Mouse (Mus musculus) embryonic facial prominence, embryonic 12.5 days (tissue): ENCODE results near the gene Rtn1. TPM values are rescaled to one million over a fixed set of nuclear protein-coding genes. Genes with fewer than 3 reads are reported as not detected.

ENCODE experiments used
- ATAC-seq: fragments of 200-750 bp; cut with Nextera tagmentation; 2 replicates; pipeline ENCODE4 v1.8.0; 2017; ENCODE audit not compliant: insufficient number of reproducible peaks, insufficient read depth, low FRiP score, low TSS enrichment
- H3K27ac ChIP-seq: fragments of 300-500 bp; sonication (generic); 2 replicates; pipeline ENCODE4 v1.5.1; 2016; ENCODE audit warnings: mild to moderate bottlenecking
- H3K27me3 ChIP-seq: fragments of 300-500 bp; sonication (generic); 2 replicates; pipeline ENCODE4 v1.6.1; 2016; ENCODE audit warnings: mild to moderate bottlenecking, moderate library complexity
- H3K36me3 ChIP-seq: fragments of 300-500 bp; sonication (generic); 2 replicates; pipeline ENCODE4 v1.6.1; 2016; ENCODE audit warnings: mild to moderate bottlenecking
- H3K4me1 ChIP-seq: fragments of 300-500 bp; sonication (generic); 2 replicates; pipeline ENCODE4 v1.6.1; 2016
- H3K4me2 ChIP-seq: fragments of 300-500 bp; sonication (generic); replicated peaks from 2 replicates; pipeline ENCODE4 v1.6.1; 2016; ENCODE audit warnings: mild to moderate bottlenecking, moderate library complexity
- H3K4me3 ChIP-seq: fragments of 300-500 bp; sonication (generic); 2 replicates; pipeline ENCODE4 v1.5.1; 2016; ENCODE audit warnings: mild to moderate bottlenecking
- H3K9ac ChIP-seq: fragments of 300-500 bp; sonication (generic); 2 replicates; pipeline ENCODE4 v1.6.1; 2016; ENCODE audit warnings: mild to moderate bottlenecking, moderate library complexity
- H3K9me3 ChIP-seq: fragments of 300-500 bp; sonication (generic); 2 replicates; pipeline ENCODE4 v1.6.1; 2016; ENCODE audit warnings: mild to moderate bottlenecking, moderate library complexity
- WGBS: fragments of 180-500 bp; shearing (Covaris S2); methylation state at CpG from one replicate; pipeline ENCODE4 v1.1.7; 2016; 5-methylcytosine and 5-hydroxymethylcytosine counted together
- polyA plus RNA-seq: library from polyadenylated mRNA; unstranded; fragments of >200 nt; fragmentation: Nextera tagmentation; extraction: Ambion mirVana; gene quantifications from 2 replicates; pipeline ENCODE4 v1.2.1, GENCODE M21; 2016

Rtn1 gene
- polyA plus RNA-seq, 1 experiment from 2014 or later: 89.3 TPM

DNA sequence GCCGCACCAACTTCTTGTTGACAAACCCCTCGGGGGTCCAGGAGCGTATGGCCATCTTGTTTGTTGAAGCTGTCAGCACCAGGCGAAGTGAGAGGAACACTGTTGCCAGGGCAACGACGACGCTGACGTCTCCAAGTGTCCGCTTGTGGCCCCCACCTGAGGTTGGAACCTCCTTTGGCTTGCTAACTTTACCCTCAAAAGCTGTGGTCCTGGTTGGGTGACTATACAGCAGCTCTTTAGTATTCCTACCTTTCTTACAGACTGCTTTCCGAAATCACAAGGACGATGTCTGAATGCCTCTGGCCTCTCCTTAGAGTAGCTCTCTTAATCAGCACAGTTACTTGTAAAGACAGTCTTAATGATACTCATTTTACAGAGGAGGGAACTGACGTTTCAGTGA is 223.9 kb downstream of the Rtn1 start, which contains the start of gene Ccdc175:
Ccdc175 (minus strand) TSS at position 101 of the 400 bp plus-strand sequence.
- Histone ChIP-seq H3K9ac (no peak within 1 kb of the TSS), H3K36me3 (no peaks in the 10 kb centered on the region), H3K27me3 (no peaks in the 10 kb centered on the region), H3K4me3 (no peak within 1 kb of the TSS), H3K4me1 (no peaks in the 10 kb centered on the region), H3K4me2 (no peak within 1 kb of the TSS), H3K9me3 (no peaks in the 10 kb centered on the region), H3K27ac (no peak within 1 kb of the TSS)
- WGBS: 77% methylated on average over 12 of the region's 12 CpGs
- ATAC-seq: no peak

DNA sequence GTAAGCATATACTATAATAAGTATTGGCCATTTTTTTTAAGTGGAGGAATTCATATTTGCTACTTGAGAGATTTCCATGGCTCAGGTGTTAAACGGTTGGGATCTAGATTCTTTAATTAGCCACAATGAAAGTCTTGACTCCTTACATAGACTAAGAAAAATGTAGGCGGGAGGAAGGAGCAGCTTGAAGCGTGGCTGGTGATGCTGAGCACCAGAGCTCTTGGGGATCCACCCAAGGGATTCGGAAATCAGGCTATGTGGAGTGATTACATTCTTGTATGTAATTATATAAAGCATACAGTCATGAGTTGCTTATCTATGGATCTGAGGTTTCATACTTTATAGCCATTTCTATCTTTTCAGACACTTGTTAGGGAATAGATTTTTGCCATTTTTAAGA is 229.3 kb downstream of the Rtn1 start:
- Histone ChIP-seq H3K27me3 (no peaks in the 10 kb centered on the region), H3K9ac (no peak overlapping the region), H3K36me3 (no peaks in the 10 kb centered on the region), H3K4me3 (no peak overlapping the region), H3K9me3 (no peaks in the 10 kb centered on the region), H3K4me1 (no peaks in the 10 kb centered on the region), H3K27ac (no peak overlapping the region), H3K4me2 (no peak overlapping the region)
- ATAC-seq: no peak
- WGBS: 79% methylated on average over 4 of the region's 4 CpGs

DNA sequence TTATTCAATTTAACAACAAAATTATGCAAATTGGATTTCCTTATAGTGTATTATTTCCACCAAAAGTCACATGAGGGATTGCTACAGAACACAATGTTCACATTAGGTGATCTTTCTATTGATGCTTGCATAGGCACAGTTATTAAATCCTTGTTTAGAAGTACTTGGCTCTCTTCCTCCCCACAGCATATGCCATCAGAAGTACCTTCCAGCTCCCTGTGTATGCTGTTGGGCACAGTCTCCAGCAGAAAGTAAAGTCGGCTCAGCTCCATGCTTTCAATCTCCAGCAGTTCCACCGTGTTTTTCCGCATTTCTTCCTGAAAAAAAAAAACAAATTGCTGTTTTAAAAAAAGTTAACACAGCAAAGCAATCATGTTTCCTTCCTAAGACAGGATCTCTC is 230.5 kb downstream of the Rtn1 start:
- no peaks in the 10 kb centered on the region for H3K9me3 ChIP-seq
- H3K27me3 ChIP-seq: no peaks in the 10 kb centered on the region
- no peaks in the 10 kb centered on the region for H3K4me1 ChIP-seq
- no peak overlapping the region for H3K9ac ChIP-seq
- no peak overlapping the region for H3K27ac ChIP-seq
- WGBS: 81% methylated on average over 3 of the region's 3 CpGs
- H3K4me3 ChIP-seq: no peak overlapping the region
- ATAC-seq: no peak
- H3K4me2 ChIP-seq: no peak overlapping the region
- no peaks in the 10 kb centered on the region for H3K36me3 ChIP-seq

Other genes with a start within 250 kb of the Rtn1 start
- gene Ccdc175, start 224.0 kb downstream of the Rtn1 start, polyA plus RNA-seq: not detected in 2 replicates
- gene Lrrc9, start 32.8 kb upstream of the Rtn1 start, polyA plus RNA-seq: 1.3 and 2.4 TPM in 2 replicates
- 16.8 and 17.4 TPM in 2 replicates for gene Pcnx4, start 127.3 kb upstream of the Rtn1 start, polyA plus RNA-seq
- gene Gm4756, start 240.6 kb upstream of the Rtn1 start, polyA plus RNA-seq: not detected in 2 replicates